Mouse (Mus musculus): Measurements from ENCODE around the gene Cnga4. TPM values are rescaled to one million over a fixed set of nuclear protein-coding genes. Genes with fewer than 3 reads are reported as not detected.
"Not testable (repeated sequence)": the region's sequence is repeated elsewhere in the genome, so short reads cannot be mapped to it uniquely, and the experiment has no call there.

Gene Cnga4
- polyA plus RNA-seq, 1 experiment from 2014 or later = not detected

DNA sequence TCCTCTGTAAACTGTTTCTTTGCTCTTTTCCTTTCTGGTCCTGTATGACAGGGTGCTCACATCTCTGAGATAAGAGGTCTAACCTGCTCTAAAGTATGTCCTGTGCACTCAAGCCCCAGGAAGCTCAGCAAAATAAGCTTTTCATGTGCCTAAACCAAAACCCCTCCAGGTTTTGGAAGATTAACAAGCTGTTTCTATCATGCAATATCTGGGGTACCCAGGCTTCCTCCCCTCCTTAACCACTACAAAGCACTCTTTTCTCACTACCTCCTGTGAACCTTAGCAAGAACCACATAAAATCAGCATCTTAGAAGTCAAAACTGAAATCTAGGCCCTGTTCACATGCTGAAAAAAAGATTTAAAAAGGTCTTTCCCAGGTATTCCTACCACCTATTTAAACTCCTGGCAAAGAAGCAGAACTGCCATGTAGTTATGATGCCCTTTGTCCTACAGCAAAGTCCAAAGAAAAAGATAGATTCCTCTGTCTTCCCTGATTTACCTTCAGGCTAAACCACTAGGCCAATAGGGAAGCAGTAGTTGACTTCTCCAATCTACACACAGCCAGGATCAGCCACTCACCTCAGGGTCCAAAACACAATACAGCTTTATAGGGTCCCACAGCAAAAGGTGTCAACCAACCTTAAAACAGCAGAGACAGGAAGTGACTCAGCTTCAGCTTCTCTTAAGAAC lies 9.1 kb upstream of the Cnga4 start:
- H3K9ac ChIP-seq (ENCODE audit: low read length) = no peak overlapping the region
- no peaks in the 10 kb centered on the region for H3K9me3 ChIP-seq (ENCODE audit: control insufficient read depth, low read length)
- H3K4me1 ChIP-seq (ENCODE audit: control insufficient read depth in 2 of 2, insufficient read depth in 2 of 2, low read length in 2 of 2) = peaks cover 0 to 12% of the 10 kb centered on the region in 2 experiments; a peak in 3 of 4 replicates
- H3K36me3 ChIP-seq (ENCODE audit: control insufficient read depth, insufficient read depth, low read length) = peaks cover 17% of the 10 kb centered on the region
- no peak overlapping the region for H3K27ac ChIP-seq (replicated peaks in 1 of 2; ENCODE audit: control insufficient read depth in 1 of 2, insufficient read depth in 1 of 2, low read depth in 2 of 2, low read length in 2 of 2)
- no peak overlapping the region for H3K4me2 ChIP-seq (ENCODE audit: low read length)
- H3K27me3 ChIP-seq (ENCODE audit: control insufficient read depth, insufficient read depth, low read length) = no peaks in the 10 kb centered on the region
- ATAC-seq (ENCODE audit: insufficient number of reproducible peaks, insufficient read depth, low FRiP score, low read depth) = no peak
- H3K4me3 ChIP-seq (ENCODE audit: control insufficient read depth in 1 of 2, insufficient read depth in 1 of 2, low read depth in 1 of 2, low read length in 2 of 2) = no peak overlapping the region

DNA sequence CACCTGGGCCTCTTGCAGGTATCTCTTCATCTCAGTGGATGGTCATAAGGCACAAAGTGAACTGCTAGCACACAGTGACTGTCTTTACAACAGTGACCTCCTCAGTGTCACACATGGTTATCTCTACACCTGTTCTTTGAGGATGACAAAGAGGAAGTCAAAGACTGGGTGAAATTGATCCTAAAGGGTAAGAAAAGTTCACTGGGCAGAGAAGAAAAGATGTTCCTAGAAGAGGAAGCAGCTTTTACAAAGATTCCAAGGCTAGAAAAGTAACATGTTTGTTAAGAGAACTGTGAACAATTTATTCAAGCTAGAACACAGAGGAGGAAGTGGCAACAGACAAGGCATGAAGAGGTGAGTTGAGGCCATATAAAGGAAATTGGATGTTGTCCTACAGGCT lies 8.2 kb upstream of the Cnga4 start:
- no peak overlapping the region for H3K4me3 ChIP-seq (ENCODE audit: control insufficient read depth in 1 of 2, insufficient read depth in 1 of 2, low read depth in 1 of 2, low read length in 2 of 2)
- H3K36me3 ChIP-seq (ENCODE audit: control insufficient read depth, insufficient read depth, low read length) = peaks cover 13% of the 10 kb centered on the region
- no peak for ATAC-seq (ENCODE audit: insufficient number of reproducible peaks, insufficient read depth, low FRiP score, low read depth)
- H3K27ac ChIP-seq (replicated peaks in 1 of 2; ENCODE audit: control insufficient read depth in 1 of 2, insufficient read depth in 1 of 2, low read depth in 2 of 2, low read length in 2 of 2) = no peak overlapping the region
- peaks cover 0 to 12% of the 10 kb centered on the region in 2 experiments; a peak in 3 of 4 replicates for H3K4me1 ChIP-seq (ENCODE audit: control insufficient read depth in 2 of 2, insufficient read depth in 2 of 2, low read length in 2 of 2)
- H3K4me2 ChIP-seq (ENCODE audit: low read length) = no peak overlapping the region
- H3K9ac ChIP-seq (ENCODE audit: low read length) = no peak overlapping the region
- H3K27me3 ChIP-seq (ENCODE audit: control insufficient read depth, insufficient read depth, low read length) = no peaks in the 10 kb centered on the region
- H3K9me3 ChIP-seq (ENCODE audit: control insufficient read depth, low read length) = no peaks in the 10 kb centered on the region

DNA sequence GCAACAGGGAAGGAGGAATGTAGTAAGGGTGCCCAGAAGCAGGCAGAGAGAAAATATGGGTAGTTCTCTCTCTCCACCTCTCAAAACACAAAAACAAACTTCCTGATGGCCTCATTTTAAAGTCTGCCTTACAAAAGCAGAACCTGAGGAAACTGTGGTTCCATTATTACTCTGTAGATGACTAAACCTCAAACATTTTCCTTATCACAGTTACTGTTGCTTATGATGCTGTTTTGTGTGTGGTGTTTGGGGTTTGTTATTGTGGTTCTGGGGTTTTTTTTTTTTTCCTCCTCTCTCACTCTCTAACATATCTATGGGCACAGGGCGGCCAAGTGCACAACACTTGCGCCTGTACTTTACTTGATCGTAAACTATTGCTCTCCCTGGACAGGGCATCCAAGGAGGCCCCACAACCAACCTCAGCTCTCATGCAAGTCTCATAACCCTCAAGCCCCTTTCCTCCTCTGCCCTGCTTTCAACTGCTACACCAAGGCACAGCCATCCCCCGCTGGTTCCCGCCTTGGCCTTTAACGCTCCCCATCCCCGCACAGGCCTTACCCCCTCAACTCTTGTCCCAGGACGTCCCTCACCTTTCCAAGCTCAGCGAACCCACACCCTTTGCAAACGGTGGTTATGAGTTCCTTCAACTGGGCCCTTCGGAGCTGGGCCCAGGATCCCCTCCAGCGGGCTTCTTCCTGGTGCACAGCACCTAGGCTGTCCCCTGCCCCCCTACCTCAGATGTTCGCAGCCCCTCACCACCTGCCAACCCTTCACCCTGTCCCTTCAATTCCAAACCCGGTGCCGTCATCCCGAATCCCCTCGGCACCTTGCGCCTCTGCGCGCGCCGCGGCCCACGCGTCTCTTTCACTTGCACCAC lies 5.1 kb upstream of the Cnga4 start:
- H3K4me1 ChIP-seq (ENCODE audit: control insufficient read depth in 2 of 2, insufficient read depth in 2 of 2, low read length in 2 of 2) = peaks cover 0 to 12% of the 10 kb centered on the region in 2 experiments; a peak in 3 of 4 replicates
- no peaks in the 10 kb centered on the region for H3K9me3 ChIP-seq (ENCODE audit: control insufficient read depth, low read length)
- H3K36me3 ChIP-seq (ENCODE audit: control insufficient read depth, insufficient read depth, low read length) = peaks cover 6% of the 10 kb centered on the region; the same call in 1 of the 2 replicates
- 2% methylated on average over 25 of the region's 25 CpGs for WGBS
- H3K9ac ChIP-seq (ENCODE audit: low read length) = peak overlapping the region; percentile 88
- peak overlapping the region; percentile 67 to 75 for H3K4me3 ChIP-seq (ENCODE audit: control insufficient read depth in 1 of 2, insufficient read depth in 1 of 2, low read depth in 1 of 2, low read length in 2 of 2)
- H3K4me2 ChIP-seq (ENCODE audit: low read length) = peak overlapping the region; percentile 83
- 0 out of 2 replicates have a peak, but pooled peaks have one; percentile 0 for ATAC-seq (ENCODE audit: insufficient number of reproducible peaks, insufficient read depth, low FRiP score, low read depth)
- no peaks in the 10 kb centered on the region for H3K27me3 ChIP-seq (ENCODE audit: control insufficient read depth, insufficient read depth, low read length)
- H3K27ac ChIP-seq (replicated peaks in 1 of 2; ENCODE audit: control insufficient read depth in 1 of 2, insufficient read depth in 1 of 2, low read depth in 2 of 2, low read length in 2 of 2) = peak overlapping the region; percentile 30 to 63; a peak in 3 of 4 replicates

DNA sequence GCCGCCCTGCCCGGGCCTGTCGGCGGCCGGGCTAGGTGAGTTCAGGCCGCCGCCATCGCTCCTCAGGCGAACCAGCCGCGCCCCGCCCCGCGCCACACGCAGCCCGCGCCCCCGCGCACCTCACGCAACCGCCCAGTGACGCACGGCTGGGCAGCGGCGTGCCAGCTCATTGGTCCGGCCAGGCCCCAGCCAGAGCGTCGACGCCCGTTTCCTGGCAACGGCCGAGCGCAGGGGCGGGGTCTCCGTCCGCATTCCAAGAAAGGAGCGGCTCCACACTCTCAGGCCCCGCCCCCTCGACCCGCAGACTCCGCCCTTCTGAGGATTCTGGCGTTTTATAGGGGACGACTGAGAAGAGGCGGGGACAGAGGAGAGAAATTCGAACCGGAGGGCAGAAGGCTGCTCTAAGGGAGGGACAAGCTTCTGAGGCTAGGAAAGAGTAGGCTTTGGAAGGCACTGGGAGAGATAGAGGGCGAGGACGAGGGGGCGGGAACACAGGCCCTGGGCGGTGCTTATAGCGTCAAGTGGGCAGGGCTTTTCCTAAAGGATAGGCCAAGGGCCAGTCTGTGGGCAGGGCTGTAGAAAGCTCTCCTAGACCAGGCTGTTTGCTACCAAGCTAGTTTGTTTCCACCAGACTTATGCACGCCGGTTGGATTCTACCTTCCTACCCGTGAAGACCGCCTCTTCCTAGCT lies 4.3 kb upstream of the Cnga4 start, which contains the start of gene Fam160a2:
Fam160a2 (minus strand) TSS at position 120 of the 690 bp plus-strand sequence.
- peak within 1 kb of the TSS; percentile 88 for H3K9ac ChIP-seq (ENCODE audit: low read length)
- H3K4me3 ChIP-seq (ENCODE audit: control insufficient read depth in 1 of 2, insufficient read depth in 1 of 2, low read depth in 1 of 2, low read length in 2 of 2) = peak within 1 kb of the TSS; percentile 67 to 75
- peak within 1 kb of the TSS; percentile 83 for H3K4me2 ChIP-seq (ENCODE audit: low read length)
- peaks cover 6% of the 10 kb centered on the region; the same call in 1 of the 2 replicates for H3K36me3 ChIP-seq (ENCODE audit: control insufficient read depth, insufficient read depth, low read length)
- H3K9me3 ChIP-seq (ENCODE audit: control insufficient read depth, low read length) = no peaks in the 10 kb centered on the region
- ATAC-seq (ENCODE audit: insufficient number of reproducible peaks, insufficient read depth, low FRiP score, low read depth) = peak; percentile 99
- peaks cover 0 to 12% of the 10 kb centered on the region in 2 experiments; a peak in 3 of 4 replicates for H3K4me1 ChIP-seq (ENCODE audit: control insufficient read depth in 2 of 2, insufficient read depth in 2 of 2, low read length in 2 of 2)
- under 1% methylated on average over 47 of the region's 55 CpGs for WGBS
- no peaks in the 10 kb centered on the region for H3K27me3 ChIP-seq (ENCODE audit: control insufficient read depth, insufficient read depth, low read length)
- H3K27ac ChIP-seq (replicated peaks in 1 of 2; ENCODE audit: control insufficient read depth in 1 of 2, insufficient read depth in 1 of 2, low read depth in 2 of 2, low read length in 2 of 2) = peak within 1 kb of the TSS; percentile 90 to 91

DNA sequence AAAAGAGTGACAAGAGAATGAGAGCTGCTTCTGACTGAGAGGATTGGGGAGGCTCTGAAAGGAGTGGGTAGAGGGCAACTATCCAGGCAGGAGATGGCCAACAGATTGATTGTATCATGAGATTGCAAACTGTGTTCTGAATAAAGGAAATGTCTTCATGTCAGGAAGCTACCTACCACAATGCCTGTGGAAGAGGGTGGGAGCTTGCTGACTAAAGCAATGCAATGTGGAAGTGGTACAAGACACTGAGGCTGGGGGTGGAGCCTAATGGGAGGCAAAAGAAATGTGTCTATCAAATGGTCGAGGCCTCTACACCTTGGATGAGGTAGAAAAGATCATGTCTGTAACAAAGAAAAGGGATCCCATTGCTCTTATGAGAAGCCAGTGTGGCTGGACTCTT lies 2.0 kb downstream of the Cnga4 start:
- H3K9ac ChIP-seq (ENCODE audit: low read length) = no peak overlapping the region
- no peaks in the 10 kb centered on the region for H3K9me3 ChIP-seq (ENCODE audit: control insufficient read depth, low read length)
- no peak overlapping the region for H3K4me2 ChIP-seq (ENCODE audit: low read length)
- H3K27ac ChIP-seq (replicated peaks in 1 of 2; ENCODE audit: control insufficient read depth in 1 of 2, insufficient read depth in 1 of 2, low read depth in 2 of 2, low read length in 2 of 2) = no peak overlapping the region
- 48% methylated on average over 1 of the region's 1 CpGs for WGBS
- ATAC-seq (ENCODE audit: insufficient number of reproducible peaks, insufficient read depth, low FRiP score, low read depth) = no peak; the same call in 1 of the 2 replicates
- no peaks in the 10 kb centered on the region for H3K36me3 ChIP-seq (ENCODE audit: control insufficient read depth, insufficient read depth, low read length)
- H3K4me1 ChIP-seq (ENCODE audit: control insufficient read depth in 2 of 2, insufficient read depth in 2 of 2, low read length in 2 of 2) = no peaks in the 10 kb centered on the region
- no peak overlapping the region for H3K4me3 ChIP-seq (ENCODE audit: control insufficient read depth in 1 of 2, insufficient read depth in 1 of 2, low read depth in 1 of 2, low read length in 2 of 2)
- no peaks in the 10 kb centered on the region for H3K27me3 ChIP-seq (ENCODE audit: control insufficient read depth, insufficient read depth, low read length)

DNA sequence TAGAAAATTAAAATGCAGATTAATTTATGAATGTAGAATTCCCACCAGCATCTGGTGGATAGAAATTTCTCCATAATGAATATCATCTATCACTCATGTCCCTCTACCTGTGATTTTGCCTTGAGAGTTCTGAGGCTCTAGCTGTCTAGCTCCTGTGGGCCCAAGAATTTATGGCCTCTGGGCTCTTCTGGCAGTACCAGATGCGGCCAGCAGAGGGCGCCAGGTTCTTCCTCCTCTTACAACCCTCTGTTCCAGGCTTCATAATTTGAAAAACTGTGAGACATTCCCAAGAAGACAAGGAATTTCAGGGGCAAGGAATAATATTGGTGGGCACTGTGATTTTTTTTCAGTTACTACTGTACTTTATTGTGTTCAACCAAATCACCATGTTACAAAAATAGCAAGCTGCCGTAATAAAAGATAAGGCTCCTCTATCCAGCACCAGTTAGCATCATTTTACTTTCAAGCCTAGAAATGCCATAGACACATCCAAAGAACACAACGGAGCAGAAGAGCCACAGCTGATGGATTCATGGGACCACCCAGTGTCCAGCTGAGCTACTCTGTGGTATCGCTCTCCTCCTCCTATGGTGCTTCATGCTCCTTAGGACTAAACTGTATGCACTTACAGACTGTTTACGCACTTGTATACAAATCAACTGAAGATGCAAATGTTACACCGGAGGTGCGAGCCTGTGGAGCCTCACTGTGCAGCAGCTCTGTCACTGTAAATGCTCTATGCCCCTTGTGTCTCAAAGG lies 7.7 kb downstream of the Cnga4 start:
- not testable (repeated sequence) for H3K9me3 ChIP-seq (ENCODE audit: control insufficient read depth, low read length); H3K4me1 ChIP-seq (ENCODE audit: control insufficient read depth in 2 of 2, insufficient read depth in 2 of 2, low read length in 2 of 2); ATAC-seq (ENCODE audit: insufficient number of reproducible peaks, insufficient read depth, low FRiP score, low read depth); H3K36me3 ChIP-seq (ENCODE audit: control insufficient read depth, insufficient read depth, low read length); H3K9ac ChIP-seq (ENCODE audit: low read length); H3K27ac ChIP-seq (replicated peaks in 1 of 2; ENCODE audit: control insufficient read depth in 1 of 2, insufficient read depth in 1 of 2, low read depth in 2 of 2, low read length in 2 of 2); H3K4me2 ChIP-seq (ENCODE audit: low read length); H3K4me3 ChIP-seq (ENCODE audit: control insufficient read depth in 1 of 2, insufficient read depth in 1 of 2, low read depth in 1 of 2, low read length in 2 of 2); H3K27me3 ChIP-seq (ENCODE audit: control insufficient read depth, insufficient read depth, low read length)
- WGBS = 48% methylated on average over 8 of the region's 8 CpGs

DNA sequence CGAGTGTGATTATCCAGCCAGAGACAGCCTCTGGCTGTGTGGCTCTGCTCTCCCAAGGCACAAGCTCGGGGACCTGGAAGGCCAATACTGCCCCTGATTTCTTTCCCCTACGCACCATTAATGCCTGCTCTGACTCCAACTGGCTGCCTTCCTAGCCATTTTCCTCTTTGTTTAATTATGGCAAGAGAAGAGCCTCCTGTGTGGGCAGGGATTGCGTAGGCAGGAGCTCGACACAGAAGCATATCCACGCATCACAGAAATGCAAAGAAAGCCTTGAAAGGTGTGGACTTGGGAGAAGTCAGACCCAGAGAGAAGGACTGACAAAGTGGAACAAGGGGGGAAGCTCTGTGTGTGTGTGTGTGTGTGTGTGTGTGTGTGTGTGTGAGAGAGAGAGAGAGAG lies 10.0 kb downstream of the Cnga4 start:
- 59% methylated on average over 6 of the region's 6 CpGs for WGBS
- ATAC-seq (ENCODE audit: insufficient number of reproducible peaks, insufficient read depth, low FRiP score, low read depth) = no peak
- H3K4me2 ChIP-seq (ENCODE audit: low read length) = no peak overlapping the region
- no peaks in the 10 kb centered on the region for H3K9me3 ChIP-seq (ENCODE audit: control insufficient read depth, low read length)
- no peak overlapping the region for H3K27ac ChIP-seq (replicated peaks in 1 of 2; ENCODE audit: control insufficient read depth in 1 of 2, insufficient read depth in 1 of 2, low read depth in 2 of 2, low read length in 2 of 2)
- no peaks in the 10 kb centered on the region for H3K36me3 ChIP-seq (ENCODE audit: control insufficient read depth, insufficient read depth, low read length)
- H3K9ac ChIP-seq (ENCODE audit: low read length) = no peak overlapping the region
- H3K4me3 ChIP-seq (ENCODE audit: control insufficient read depth in 1 of 2, insufficient read depth in 1 of 2, low read depth in 1 of 2, low read length in 2 of 2) = no peak overlapping the region
- no peaks in the 10 kb centered on the region for H3K4me1 ChIP-seq (ENCODE audit: control insufficient read depth in 2 of 2, insufficient read depth in 2 of 2, low read length in 2 of 2)
- no peaks in the 10 kb centered on the region for H3K27me3 ChIP-seq (ENCODE audit: control insufficient read depth, insufficient read depth, low read length)
